Mouse (Mus musculus) layer of hippocampus, postnatal 14 days (tissue): ENCODE results near the gene Ikzf3. TPM values are rescaled to one million over a fixed set of nuclear protein-coding genes. Genes with fewer than 3 reads are reported as not detected.

Experiments
- DNase-seq, 2 experiments: peaks; one replicate each; pipeline ENCODE4 v3.0.0; 2021 to 2022; ENCODE audit warnings: low spot score in 2 of 2, mixed read lengths in 1 of 2
- total RNA-seq, 2 experiments: library from RNA; stranded (reverse); gene quantifications; 2 replicates each; pipeline ENCODE4 v1.2.3; 2021

Ikzf3 gene
- total RNA-seq, 2 experiments from 2014 or later = 0.21 TPM; not detected in 1

GRCm38 (mm10) chr11:98520468-98520867 lies 25.4 kb downstream of the Ikzf3 start:
- DNase-seq = no peak

- no peak for DNase-seq
These were observed 32.4 kb downstream of the Ikzf3 start for GRCm38 (mm10) chr11:98513356-98513936.

- no peak for DNase-seq
These were observed 33.0 kb downstream of the Ikzf3 start for GRCm38 (mm10) chr11:98512881-98513280.

- DNase-seq = no peak
These were observed 35.7 kb downstream of the Ikzf3 start for GRCm38 (mm10) chr11:98510125-98510524.

GRCm38 (mm10) chr11:98509434-98509833 lies 36.4 kb downstream of the Ikzf3 start:
- peak; percentile 19 to 24 for DNase-seq

GRCm38 (mm10) chr11:98504926-98505325 lies 40.9 kb downstream of the Ikzf3 start:
- no peak for DNase-seq

- no peak for DNase-seq
These were observed 48.2 kb downstream of the Ikzf3 start for GRCm38 (mm10) chr11:98497388-98498288.

- no peak for DNase-seq
These were observed 50.6 kb downstream of the Ikzf3 start for GRCm38 (mm10) chr11:98495176-98495719.

GRCm38 (mm10) chr11:98493394-98493793 lies 52.4 kb downstream of the Ikzf3 start:
- DNase-seq = no peak

GRCm38 (mm10) chr11:98492959-98493358 lies 52.9 kb downstream of the Ikzf3 start:
- no peak for DNase-seq

GRCm38 (mm10) chr11:98491571-98491970 lies 54.3 kb downstream of the Ikzf3 start:
- DNase-seq = no peak

GRCm38 (mm10) chr11:98488540-98489234 lies 57.1 kb downstream of the Ikzf3 start:
- no peak for DNase-seq

GRCm38 (mm10) chr11:98487526-98488040 lies 58.2 kb downstream of the Ikzf3 start:
- no peak for DNase-seq

- DNase-seq = no peak
These were observed 60.1 kb downstream of the Ikzf3 start for GRCm38 (mm10) chr11:98485749-98486148.

- DNase-seq = no peak
These were observed 63.8 kb downstream of the Ikzf3 start for GRCm38 (mm10) chr11:98482067-98482466.

- DNase-seq = no peak
These were observed 64.6 kb downstream of the Ikzf3 start for GRCm38 (mm10) chr11:98481231-98481630.

- no peak for DNase-seq
These were observed 65.8 kb downstream of the Ikzf3 start for GRCm38 (mm10) chr11:98479940-98480497.

GRCm38 (mm10) chr11:98479026-98479939 lies 66.5 kb downstream of the Ikzf3 start:
- no peak for DNase-seq

GRCm38 (mm10) chr11:98477011-98477701 lies 68.7 kb downstream of the Ikzf3 start:
- DNase-seq = no peak
